Mouse (Mus musculus) forebrain, embryonic 16.5 days (tissue): ENCODE results near the gene Gm17428. TPM values are rescaled to one million over a fixed set of nuclear protein-coding genes. Genes with fewer than 3 reads are reported as not detected.
"Not testable (repeated sequence)": the region's sequence is repeated elsewhere in the genome, so short reads cannot be mapped to it uniquely, and the experiment has no call there.

Source experiments
- ATAC-seq: fragments of 200-750 bp; cut with Nextera tagmentation; 2 replicates; pipeline ENCODE4 v1.8.0; 2017; ENCODE audit warnings: mild to moderate bottlenecking, moderate library complexity
- H3K27ac ChIP-seq: fragments of 300-500 bp; sonication (generic); 2 replicates; pipeline ENCODE4 v1.5.1; 2014; ENCODE audit warnings: low read length, control low read depth
- H3K27me3 ChIP-seq: fragments of 300-500 bp; sonication (generic); replicated peaks from 2 replicates; pipeline ENCODE4 v1.6.1; 2014; ENCODE audit warnings: low read length; ENCODE audit not compliant: control insufficient read depth, insufficient read depth
- H3K36me3 ChIP-seq: fragments of 300-500 bp; sonication (generic); 2 replicates; pipeline ENCODE4 v1.6.1; 2014; ENCODE audit not compliant: control insufficient read depth, insufficient read depth
- H3K4me1 ChIP-seq: fragments of 300-500 bp; sonication (generic); replicated peaks from 2 replicates; pipeline ENCODE4 v1.6.1; 2014; ENCODE audit warnings: low read length; ENCODE audit not compliant: control insufficient read depth, insufficient read depth
- H3K4me2 ChIP-seq: fragments of 300-500 bp; sonication (generic); 2 replicates; pipeline ENCODE4 v1.6.1; 2014; ENCODE audit warnings: mild to moderate bottlenecking, low read length, control low read depth
- H3K4me3 ChIP-seq: fragments of 300-500 bp; sonication (generic); replicated peaks from 2 replicates; pipeline ENCODE4 v1.5.1; 2014; ENCODE audit warnings: mild to moderate bottlenecking, low read length, control low read depth
- H3K9ac ChIP-seq: fragments of 300-500 bp; sonication (generic); replicated peaks from 2 replicates; pipeline ENCODE4 v1.6.1; 2014; ENCODE audit warnings: low read depth, low read length, control low read depth
- H3K9me3 ChIP-seq: fragments of 300-500 bp; sonication (generic); 2 replicates; pipeline ENCODE4 v1.6.1; 2016; ENCODE audit warnings: low read length; ENCODE audit not compliant: control insufficient read depth
- WGBS: fragments of 180-500 bp; shearing (Covaris S2); extraction: QIAGEN DNeasy Blood & Tissue Kit; methylation state at CpG from one replicate; pipeline ENCODE4 v1.1.7; 2014; 5-methylcytosine and 5-hydroxymethylcytosine counted together
- polyA plus RNA-seq: library from polyadenylated mRNA; unstranded; fragments of >200 nt; fragmentation: Nextera tagmentation; extraction: Ambion mirVana; gene quantifications from 2 replicates; pipeline ENCODE4 v1.2.1, GENCODE M21; 2015

Gene Gm17428
- polyA plus RNA-seq, 1 experiment from 2014 or later = not detected

DNA sequence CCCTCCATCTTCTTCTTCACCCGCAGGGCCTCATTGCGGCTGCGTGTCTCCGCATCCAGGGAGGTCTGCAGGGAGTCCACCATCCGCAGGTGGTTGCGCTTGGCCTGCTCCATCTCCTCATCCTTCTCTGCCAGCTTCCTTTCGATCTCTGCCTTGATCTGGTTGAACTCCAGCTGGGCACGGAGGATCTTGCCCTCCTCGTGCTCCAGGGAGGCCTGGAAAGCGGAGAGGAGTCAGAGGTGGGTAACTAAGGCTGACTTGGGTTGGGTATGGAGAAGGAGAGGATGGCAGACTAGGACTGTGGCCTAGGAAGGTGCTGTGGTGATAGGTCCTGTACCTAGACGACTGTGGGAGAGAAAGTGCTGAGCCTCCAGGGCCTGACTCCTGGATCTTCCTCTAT is 29.7 kb upstream of the Gm17428 start:
- not testable (repeated sequence) for H3K36me3 ChIP-seq, ATAC-seq, H3K27ac ChIP-seq, H3K4me3 ChIP-seq, H3K4me2 ChIP-seq, H3K4me1 ChIP-seq, H3K27me3 ChIP-seq, H3K9ac ChIP-seq, H3K9me3 ChIP-seq
- 91% methylated on average over 10 of the region's 11 CpGs for WGBS

DNA sequence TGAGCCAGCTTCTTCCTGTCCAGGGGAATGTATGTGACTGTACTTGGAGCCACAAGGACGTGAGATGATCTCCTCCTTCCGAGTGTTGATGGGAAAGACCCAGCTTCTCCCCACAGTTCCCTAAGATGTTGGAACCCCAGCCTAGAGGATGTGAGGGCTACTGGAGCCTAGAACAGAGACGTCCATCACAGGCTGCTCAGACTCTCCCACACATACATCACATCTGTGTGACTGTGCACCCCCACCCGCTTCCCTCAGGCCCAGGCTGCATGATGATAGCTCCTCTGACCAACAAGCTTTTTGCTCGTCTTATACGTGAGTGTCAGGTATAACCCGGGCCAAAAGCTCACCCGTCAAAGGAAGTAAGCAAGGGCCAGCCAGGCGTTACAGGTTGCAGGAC is 28.0 kb upstream of the Gm17428 start:
- no peak overlapping the region for H3K4me2 ChIP-seq
- no peaks in the 10 kb centered on the region for H3K36me3 ChIP-seq
- no peak for ATAC-seq
- WGBS = 93% methylated on average over 9 of the region's 9 CpGs
- no peak overlapping the region for H3K4me3 ChIP-seq
- H3K9ac ChIP-seq = no peak overlapping the region
- H3K27ac ChIP-seq = no peak overlapping the region
- no peaks in the 10 kb centered on the region for H3K27me3 ChIP-seq
- no peaks in the 10 kb centered on the region for H3K9me3 ChIP-seq
- no peaks in the 10 kb centered on the region for H3K4me1 ChIP-seq

- no peaks in the 10 kb centered on the region for H3K27me3 ChIP-seq
- 66% methylated on average over 12 of the region's 12 CpGs for WGBS
Observed at GRCm38 (mm10) chr14:54950493-54950892, 26.2 kb upstream of the Gm17428 start.

GRCm38 (mm10) chr14:54951587-54951986 is 25.1 kb upstream of the Gm17428 start:
- WGBS = 83% methylated on average over 6 of the region's 6 CpGs
- Histone ChIP-seq H3K27ac (no peak overlapping the region), H3K27me3 (no peaks in the 10 kb centered on the region), H3K9ac (no peak overlapping the region), H3K36me3 (no peaks in the 10 kb centered on the region), H3K4me3 (no peak overlapping the region), H3K9me3 (no peaks in the 10 kb centered on the region), H3K4me2 (no peak overlapping the region), H3K4me1 (no peaks in the 10 kb centered on the region)
- no peak for ATAC-seq

More at GRCm38 (mm10) chr14:54950493-54950892, 26.2 kb upstream of the Gm17428 start:
- Histone ChIP-seq H3K36me3 (no peaks in the 10 kb centered on the region), H3K4me3 (no peak overlapping the region), H3K9ac (no peak overlapping the region), H3K9me3 (no peaks in the 10 kb centered on the region), H3K27ac (no peak overlapping the region), H3K4me1 (no peaks in the 10 kb centered on the region), H3K4me2 (no peak overlapping the region)
- ATAC-seq = no peak

DNA sequence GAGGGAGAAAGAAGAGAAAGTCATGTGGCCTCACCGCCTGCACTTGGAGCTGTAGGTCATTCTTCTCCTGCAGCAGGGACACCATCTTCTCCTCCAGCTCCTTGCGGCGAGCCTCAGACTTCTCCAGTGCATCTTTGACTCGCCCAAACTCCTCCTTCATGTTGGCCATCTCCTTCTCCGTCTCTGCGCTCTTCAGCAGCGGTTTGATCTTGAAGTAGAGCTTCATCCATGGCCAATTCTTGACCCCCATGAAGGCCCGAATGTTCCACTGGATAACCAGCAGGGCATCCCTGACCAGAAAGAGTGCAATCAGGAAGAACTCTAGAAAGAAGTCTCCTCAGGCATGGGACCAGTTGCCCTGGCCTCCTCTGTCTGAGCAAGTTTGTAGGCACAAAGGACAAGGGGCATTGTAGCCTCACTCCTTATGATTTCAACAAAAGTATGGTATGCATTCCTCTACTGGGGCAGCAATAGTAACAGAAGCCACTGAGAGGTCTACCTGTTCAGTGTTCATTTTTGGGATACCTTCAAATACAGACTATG is 23.0 kb upstream of the Gm17428 start:
- Histone ChIP-seq H3K27ac (no peak overlapping the region), H3K4me1 (no peaks in the 10 kb centered on the region), H3K9me3 (no peaks in the 10 kb centered on the region), H3K9ac (no peak overlapping the region), H3K4me3 (no peak overlapping the region), H3K36me3 (no peaks in the 10 kb centered on the region), H3K27me3 (no peaks in the 10 kb centered on the region), H3K4me2 (no peak overlapping the region)
- WGBS = 94% methylated on average over 8 of the region's 8 CpGs
- no peak for ATAC-seq

DNA sequence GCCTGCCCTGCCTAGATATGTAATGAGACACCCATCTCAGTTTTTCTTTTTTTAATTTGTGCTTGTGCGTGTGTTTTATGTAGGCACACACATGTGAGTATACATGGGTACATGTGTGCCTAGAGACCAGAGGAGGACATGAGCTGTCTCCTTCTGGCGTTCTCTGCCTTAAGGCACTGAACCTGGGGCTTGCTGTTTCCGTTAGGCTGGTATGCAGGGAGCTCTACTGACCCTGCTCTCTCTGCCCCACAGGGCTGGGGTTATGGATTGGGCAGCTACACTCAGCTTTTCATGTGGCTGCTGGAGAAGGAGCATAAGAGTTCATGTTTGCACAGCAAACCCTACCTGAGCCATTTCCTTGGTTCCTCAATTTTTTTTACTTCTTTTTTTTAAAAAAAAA is 22.3 kb upstream of the Gm17428 start:
- Histone ChIP-seq H3K4me1 (no peaks in the 10 kb centered on the region), H3K27ac (no peak overlapping the region), H3K27me3 (no peaks in the 10 kb centered on the region), H3K36me3 (no peaks in the 10 kb centered on the region), H3K9me3 (no peaks in the 10 kb centered on the region), H3K4me2 (no peak overlapping the region), H3K9ac (no peak overlapping the region), H3K4me3 (no peak overlapping the region)
- WGBS = 81% methylated on average over 3 of the region's 3 CpGs
- no peak for ATAC-seq

GRCm38 (mm10) chr14:54955481-54955880 is 21.3 kb upstream of the Gm17428 start:
- Histone ChIP-seq H3K9ac (no peak overlapping the region), H3K9me3 (no peaks in the 10 kb centered on the region), H3K4me1 (no peaks in the 10 kb centered on the region), H3K27ac (no peak overlapping the region), H3K4me2 (no peak overlapping the region), H3K4me3 (no peak overlapping the region), H3K27me3 (no peaks in the 10 kb centered on the region), H3K36me3 (no peaks in the 10 kb centered on the region)
- ATAC-seq = no peak
- 85% methylated on average over 3 of the region's 3 CpGs for WGBS

GRCm38 (mm10) chr14:54956533-54956932 is 20.2 kb upstream of the Gm17428 start:
- WGBS = 91% methylated on average over 9 of the region's 9 CpGs
- H3K9ac ChIP-seq = no peak overlapping the region
- H3K27ac ChIP-seq = no peak overlapping the region
- no peaks in the 10 kb centered on the region for H3K27me3 ChIP-seq
- no peaks in the 10 kb centered on the region for H3K9me3 ChIP-seq
- H3K4me1 ChIP-seq = no peaks in the 10 kb centered on the region
- H3K4me3 ChIP-seq = no peak overlapping the region
- no peaks in the 10 kb centered on the region for H3K36me3 ChIP-seq
- ATAC-seq = no peak
- no peak overlapping the region for H3K4me2 ChIP-seq

- WGBS = 84% methylated on average over 4 of the region's 4 CpGs
Observed at GRCm38 (mm10) chr14:54958503-54958902, 18.2 kb upstream of the Gm17428 start.

GRCm38 (mm10) chr14:54959197-54959596 is 17.5 kb upstream of the Gm17428 start:
- Histone ChIP-seq H3K9ac (no peak overlapping the region), H3K4me3 (no peak overlapping the region), H3K9me3 (no peaks in the 10 kb centered on the region), H3K4me1 (no peaks in the 10 kb centered on the region), H3K27ac (no peak overlapping the region), H3K27me3 (no peaks in the 10 kb centered on the region), H3K36me3 (no peaks in the 10 kb centered on the region), H3K4me2 (no peak overlapping the region)
- no peak for ATAC-seq
- WGBS = 89% methylated on average over 3 of the region's 3 CpGs

More at GRCm38 (mm10) chr14:54958503-54958902, 18.2 kb upstream of the Gm17428 start:
- no peak overlapping the region for H3K27ac ChIP-seq
- ATAC-seq = no peak
- no peaks in the 10 kb centered on the region for H3K4me1 ChIP-seq
- H3K36me3 ChIP-seq = no peaks in the 10 kb centered on the region
- H3K4me3 ChIP-seq = no peak overlapping the region
- no peaks in the 10 kb centered on the region for H3K27me3 ChIP-seq
- H3K9me3 ChIP-seq = no peaks in the 10 kb centered on the region
- H3K9ac ChIP-seq = no peak overlapping the region
- H3K4me2 ChIP-seq = no peak overlapping the region
